Mouse (Mus musculus) granulocyte monocyte progenitor cell, adult 5-6 weeks (primary cell): Measurements from ENCODE around the gene Ephb2. TPM values are rescaled to one million over a fixed set of nuclear protein-coding genes. Genes with fewer than 3 reads are reported as not detected.

Experiments
- ATAC-seq: replicated peaks from 2 replicates; pipeline ENCODE4 v1.8.0; 2016; ENCODE audit warnings: mild to moderate bottlenecking, moderate TSS enrichment, inconsistent platforms; ENCODE audit not compliant: poor library complexity, severe bottlenecking
- total RNA-seq, 2 experiments: library from RNA; stranded (forward) in 1 of 2; stranded (reverse) in 1 of 2; fragments of 200-712, 200-1000 nt in 1 of 2; fragments of >200 nt in 1 of 2; fragmentation: Nextera tagmentation in 1 of 2; gene quantifications; 2 replicates each; pipeline ENCODE4 v1.2.3; 2014 to 2017

Gene Ephb2
- total RNA-seq, 2 experiments from 2014 or later: 0.47 to 0.57 TPM

- ATAC-seq: peak; percentile 63
Measured at GRCm38 (mm10) chr4:136711985-136712768, 123.6 kb downstream of the Ephb2 start.

- no peak for ATAC-seq
Measured at GRCm38 (mm10) chr4:136710345-136710744, 125.4 kb downstream of the Ephb2 start.

- no peak for ATAC-seq
Measured at GRCm38 (mm10) chr4:136708956-136709355, 126.8 kb downstream of the Ephb2 start.

GRCm38 (mm10) chr4:136706696-136707095 is 129.1 kb downstream of the Ephb2 start:
- ATAC-seq: no peak

DNA sequence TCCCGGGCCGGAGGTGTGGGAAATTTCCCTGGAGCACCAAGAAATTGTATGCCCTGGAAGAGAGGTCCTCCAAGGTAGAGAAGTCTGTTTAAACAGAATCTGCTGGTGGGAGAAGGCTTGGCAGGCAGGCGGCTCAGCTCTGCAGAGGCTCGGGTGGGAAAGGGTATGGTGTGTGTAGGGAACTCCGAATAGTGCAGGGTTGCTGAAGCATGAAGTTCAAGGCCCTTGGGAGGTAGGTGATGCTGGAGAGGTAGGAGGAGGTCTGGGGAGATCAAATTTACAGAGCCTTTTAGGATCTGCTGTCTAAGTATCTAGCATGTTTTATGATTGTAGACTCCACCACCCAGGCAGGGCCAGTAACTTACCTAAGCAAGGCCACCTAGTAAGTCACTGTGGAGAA is 130.7 kb downstream of the Ephb2 start:
- no peak for ATAC-seq

GRCm38 (mm10) chr4:136704551-136704950 is 131.2 kb downstream of the Ephb2 start:
- ATAC-seq: no peak

DNA sequence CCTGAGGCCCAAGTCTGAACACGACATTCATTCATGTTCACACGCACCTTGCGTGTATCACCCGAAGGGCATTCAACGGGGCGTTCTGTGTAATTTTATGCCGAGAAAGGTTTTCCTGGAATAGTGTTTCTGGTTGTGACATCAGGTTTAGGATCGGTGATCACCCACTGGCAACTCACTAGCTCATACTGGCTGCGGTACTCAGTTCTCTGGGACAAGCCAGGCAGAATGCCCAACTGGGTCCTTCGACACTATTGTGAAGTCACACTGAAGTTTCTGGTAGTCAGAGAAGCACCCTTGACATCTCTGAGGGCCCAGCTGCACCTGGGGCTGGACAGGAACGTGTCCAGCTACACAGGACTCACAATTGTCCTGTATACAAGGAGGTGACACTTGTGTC is 132.4 kb downstream of the Ephb2 start:
- no peak for ATAC-seq

- no peak for ATAC-seq
Measured at GRCm38 (mm10) chr4:136702456-136702855, 133.3 kb downstream of the Ephb2 start.

GRCm38 (mm10) chr4:136701236-136701635 is 134.6 kb downstream of the Ephb2 start:
- ATAC-seq: no peak

GRCm38 (mm10) chr4:136699084-136699450 is 136.7 kb downstream of the Ephb2 start:
- ATAC-seq: no peak

GRCm38 (mm10) chr4:136698404-136699083 is 137.2 kb downstream of the Ephb2 start:
- ATAC-seq: no peak

DNA sequence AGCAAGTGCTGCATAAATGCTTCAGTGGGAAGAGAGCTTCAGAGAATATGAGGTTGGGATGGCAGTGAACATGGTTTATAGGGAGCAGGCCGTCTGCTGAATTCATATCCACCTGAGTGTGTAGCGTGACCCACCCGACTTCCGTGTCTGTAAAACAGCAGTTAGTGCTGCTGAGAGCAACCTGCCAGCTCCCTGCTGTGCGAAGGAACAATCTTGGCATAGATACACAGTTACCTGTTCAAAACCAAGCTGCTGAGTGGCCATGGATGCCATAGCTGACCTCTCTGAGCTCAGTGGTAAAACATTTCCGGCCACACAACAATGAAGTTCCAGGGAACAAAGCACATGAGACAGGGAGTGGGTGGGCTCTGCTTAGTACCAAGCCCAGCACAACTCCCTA is 138.5 kb downstream of the Ephb2 start:
- no peak for ATAC-seq

GRCm38 (mm10) chr4:136696381-136696925 is 139.3 kb downstream of the Ephb2 start:
- ATAC-seq: peak; percentile 79

DNA sequence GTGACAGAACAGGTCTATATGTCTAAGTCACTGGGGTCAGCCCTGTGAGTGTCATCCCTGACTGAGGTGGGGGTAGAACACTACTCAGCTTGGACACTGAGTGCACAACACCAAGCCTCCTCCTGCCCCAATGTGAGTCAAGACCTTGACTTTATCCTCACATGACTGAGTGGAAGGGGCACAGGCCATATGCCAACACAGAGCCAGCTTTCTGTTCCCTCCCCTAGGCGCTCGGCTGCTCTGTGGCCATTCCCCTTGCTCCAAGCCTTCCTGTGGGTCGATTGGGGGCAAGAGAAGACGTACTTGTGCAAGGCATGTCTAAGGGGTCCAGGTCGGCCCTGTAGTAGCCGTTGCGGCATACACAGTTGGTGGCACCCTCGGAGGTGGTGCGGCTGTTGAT is 140.1 kb downstream of the Ephb2 start:
- ATAC-seq: no peak

DNA sequence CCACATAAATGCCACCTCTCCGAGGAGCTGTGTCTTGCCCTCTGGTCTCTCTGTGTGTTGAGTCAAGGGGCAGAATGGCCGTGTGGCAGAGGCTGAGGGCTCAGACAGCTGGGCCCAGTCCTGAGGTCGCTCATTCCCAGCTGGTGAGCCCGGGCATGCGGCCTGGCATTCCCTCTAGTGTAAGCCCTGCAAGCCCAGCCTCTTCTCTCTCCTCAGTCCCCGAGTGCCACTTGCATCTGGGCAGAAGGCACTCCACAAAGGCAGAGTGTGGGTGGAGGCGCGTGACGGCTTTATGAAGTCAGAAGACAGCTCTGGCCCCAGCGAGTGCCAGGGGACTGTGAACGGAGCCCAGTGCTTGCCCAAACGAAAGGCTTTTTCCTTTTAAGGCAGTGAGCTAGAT is 145.8 kb downstream of the Ephb2 start:
- ATAC-seq: no peak

DNA sequence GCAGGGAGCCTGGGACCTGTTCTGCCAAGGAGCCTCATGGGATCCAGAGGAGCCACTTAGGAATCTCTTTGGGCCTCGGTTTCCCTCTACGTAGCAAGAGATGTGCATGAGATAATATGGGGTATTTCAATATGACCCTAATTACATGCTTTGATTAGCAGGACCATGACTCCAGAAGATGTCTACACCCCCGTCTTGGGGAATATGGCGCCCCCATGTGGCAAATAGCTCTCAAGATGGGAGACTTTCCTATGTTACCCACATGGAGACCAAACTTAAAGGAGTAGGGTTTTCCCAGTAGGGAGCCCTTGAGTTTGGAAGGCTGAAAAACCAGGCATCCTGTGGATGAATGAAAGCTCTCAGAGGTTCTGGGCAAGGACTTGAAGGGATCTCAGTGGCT is 147.7 kb downstream of the Ephb2 start:
- ATAC-seq: no peak

- no peak for ATAC-seq
Measured at GRCm38 (mm10) chr4:136685431-136685869, 150.3 kb downstream of the Ephb2 start.

DNA sequence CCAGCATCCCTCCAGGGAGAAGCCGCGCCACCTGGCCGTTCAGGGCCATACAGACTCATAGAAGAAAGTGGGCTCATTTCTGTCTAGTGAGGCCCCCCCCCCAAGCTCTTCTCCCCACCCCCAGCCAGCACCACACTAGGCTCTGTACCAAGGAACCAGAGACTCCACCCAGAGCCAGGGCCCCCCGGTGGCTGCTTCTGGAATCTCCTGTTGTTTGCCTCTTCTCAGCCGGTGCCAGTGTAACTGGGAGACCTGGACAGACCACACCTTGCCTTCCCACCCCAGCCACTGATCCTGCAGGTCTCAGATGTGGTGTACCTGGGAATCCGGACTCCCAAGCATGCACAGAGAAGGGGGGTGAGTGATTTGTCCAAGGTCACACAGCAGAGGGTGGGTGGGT is 151.3 kb downstream of the Ephb2 start:
- ATAC-seq: no peak; the same call in 1 of the 2 replicates

- no peak for ATAC-seq
Measured at GRCm38 (mm10) chr4:136680641-136681040, 155.1 kb downstream of the Ephb2 start.

GRCm38 (mm10) chr4:136679221-136679620 is 156.6 kb downstream of the Ephb2 start:
- ATAC-seq: no peak

DNA sequence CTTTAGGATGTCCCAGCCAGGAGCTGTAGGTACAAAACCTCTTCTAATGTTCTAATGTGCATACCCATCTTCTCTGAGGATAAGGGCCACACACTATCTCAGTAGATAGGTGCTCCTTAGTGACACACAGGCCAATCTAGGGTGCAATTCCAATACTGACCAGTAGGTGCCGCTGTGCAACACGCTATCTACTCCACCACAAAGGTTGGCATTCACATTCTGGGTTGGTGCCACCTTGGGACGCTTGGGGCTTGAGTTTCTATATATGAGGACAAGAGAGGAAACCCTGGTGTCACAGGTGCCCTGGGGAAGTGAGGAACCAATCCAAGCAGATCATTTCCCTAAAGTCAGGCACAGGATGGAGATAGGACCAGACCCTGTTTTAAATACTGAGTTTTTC is 157.3 kb downstream of the Ephb2 start:
- ATAC-seq: peak; percentile 72

GRCm38 (mm10) chr4:136675439-136675838 is 160.3 kb downstream of the Ephb2 start:
- ATAC-seq: no peak
